Mouse (Mus musculus): ENCODE results near the gene Lifr. TPM values are rescaled to one million over a fixed set of nuclear protein-coding genes. Genes with fewer than 3 reads are reported as not detected.

The Lifr gene
- polyA plus RNA-seq, 1 experiment: 29.9 TPM

GRCm38 (mm10) chr15:7080916-7081626, 9.3 kb upstream of the Lifr start:
- WGBS: 60% methylated on average over 15 of the region's 15 CpGs
- Histone ChIP-seq H3K27ac (ENCODE audit: insufficient read depth, low read depth, low read length) (no peak overlapping the region), H3K4me1 (ENCODE audit: control insufficient read depth, insufficient read depth, insufficient read length, low read length) (no peaks in the 10 kb centered on the region), H3K27me3 (ENCODE audit: control insufficient read depth, insufficient read depth, low read length) (0 out of 2 replicates have a peak, but pooled peaks cover 5% of the 10 kb centered on the region), H3K4me3 (ENCODE audit: low read depth, low read length) (no peak overlapping the region), H3K36me3 (ENCODE audit: control insufficient read depth, insufficient read depth, low read length) (no peaks in the 10 kb centered on the region)
- TF ChIP-seq POLR2A (IDR thresholded peaks at IDR 0.05; ENCODE audit: low read depth, low read length): no peak
- no peak for TF ChIP-seq CTCF (IDR thresholded peaks at IDR 0.05; ENCODE audit: extremely low read depth, insufficient read length, insufficient replicate concordance, low read depth, low read length)

DNA sequence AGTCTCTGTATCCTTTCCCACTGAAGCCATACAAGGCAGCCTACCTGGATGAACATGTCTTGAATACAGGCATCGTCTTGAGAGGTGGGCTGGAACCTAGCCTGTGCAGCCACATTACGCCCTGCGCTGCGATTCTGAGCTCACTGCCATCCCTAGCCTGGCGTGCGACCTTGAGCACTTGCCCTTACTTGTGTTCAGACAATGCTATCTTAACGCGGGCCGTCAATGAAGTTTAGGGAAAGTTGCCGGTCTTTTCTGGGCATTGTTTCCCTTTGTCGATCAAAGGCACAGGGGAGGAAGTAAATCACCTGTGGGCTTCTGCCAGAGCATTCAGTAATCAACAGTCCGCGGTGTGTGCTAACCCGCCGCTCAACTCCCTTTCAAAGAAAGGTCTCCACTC, 8.6 kb upstream of the Lifr start:
- Histone ChIP-seq H3K36me3 (ENCODE audit: control insufficient read depth, insufficient read depth, low read length) (no peaks in the 10 kb centered on the region), H3K27ac (ENCODE audit: insufficient read depth, low read depth, low read length) (no peak overlapping the region), H3K4me3 (ENCODE audit: low read depth, low read length) (no peak overlapping the region), H3K4me1 (ENCODE audit: control insufficient read depth, insufficient read depth, insufficient read length, low read length) (no peaks in the 10 kb centered on the region), H3K27me3 (ENCODE audit: control insufficient read depth, insufficient read depth, low read length) (0 out of 2 replicates have a peak, but pooled peaks cover 5% of the 10 kb centered on the region)
- 34% methylated on average over 15 of the region's 15 CpGs for WGBS
- TF ChIP-seq CTCF (IDR thresholded peaks at IDR 0.05; ENCODE audit: extremely low read depth, insufficient read length, insufficient replicate concordance, low read depth, low read length): no peak
- TF ChIP-seq POLR2A (IDR thresholded peaks at IDR 0.05; ENCODE audit: low read depth, low read length): no peak

DNA sequence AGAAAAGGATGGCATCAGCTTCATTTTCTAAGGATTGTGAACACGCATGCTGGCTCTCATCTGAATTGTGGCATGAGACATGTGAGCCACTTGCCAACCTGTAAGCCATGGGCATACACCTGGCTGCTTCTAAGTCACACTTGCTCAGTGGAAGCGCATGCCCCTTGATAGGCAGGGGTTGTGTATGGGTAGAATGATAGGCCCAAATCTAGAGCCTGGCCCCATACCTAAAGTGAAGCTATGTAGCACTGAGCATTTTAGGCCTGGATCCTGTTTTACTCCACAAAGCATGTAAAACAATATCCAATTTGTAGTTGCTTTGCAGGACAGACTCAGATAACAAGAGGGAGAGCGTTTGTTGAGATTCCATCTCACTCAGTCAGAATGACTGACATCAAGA, 7.5 kb upstream of the Lifr start:
- 95% methylated on average over 3 of the region's 3 CpGs for WGBS
- Histone ChIP-seq H3K36me3 (ENCODE audit: control insufficient read depth, insufficient read depth, low read length) (no peaks in the 10 kb centered on the region), H3K27me3 (ENCODE audit: control insufficient read depth, insufficient read depth, low read length) (0 out of 2 replicates have a peak, but pooled peaks cover 5% of the 10 kb centered on the region), H3K4me1 (ENCODE audit: control insufficient read depth, insufficient read depth, insufficient read length, low read length) (no peaks in the 10 kb centered on the region), H3K4me3 (ENCODE audit: low read depth, low read length) (no peak overlapping the region), H3K27ac (ENCODE audit: insufficient read depth, low read depth, low read length) (no peak overlapping the region)
- TF ChIP-seq POLR2A (IDR thresholded peaks at IDR 0.05; ENCODE audit: low read depth, low read length): no peak
- no peak for TF ChIP-seq CTCF (IDR thresholded peaks at IDR 0.05; ENCODE audit: extremely low read depth, insufficient read length, insufficient replicate concordance, low read depth, low read length)

DNA sequence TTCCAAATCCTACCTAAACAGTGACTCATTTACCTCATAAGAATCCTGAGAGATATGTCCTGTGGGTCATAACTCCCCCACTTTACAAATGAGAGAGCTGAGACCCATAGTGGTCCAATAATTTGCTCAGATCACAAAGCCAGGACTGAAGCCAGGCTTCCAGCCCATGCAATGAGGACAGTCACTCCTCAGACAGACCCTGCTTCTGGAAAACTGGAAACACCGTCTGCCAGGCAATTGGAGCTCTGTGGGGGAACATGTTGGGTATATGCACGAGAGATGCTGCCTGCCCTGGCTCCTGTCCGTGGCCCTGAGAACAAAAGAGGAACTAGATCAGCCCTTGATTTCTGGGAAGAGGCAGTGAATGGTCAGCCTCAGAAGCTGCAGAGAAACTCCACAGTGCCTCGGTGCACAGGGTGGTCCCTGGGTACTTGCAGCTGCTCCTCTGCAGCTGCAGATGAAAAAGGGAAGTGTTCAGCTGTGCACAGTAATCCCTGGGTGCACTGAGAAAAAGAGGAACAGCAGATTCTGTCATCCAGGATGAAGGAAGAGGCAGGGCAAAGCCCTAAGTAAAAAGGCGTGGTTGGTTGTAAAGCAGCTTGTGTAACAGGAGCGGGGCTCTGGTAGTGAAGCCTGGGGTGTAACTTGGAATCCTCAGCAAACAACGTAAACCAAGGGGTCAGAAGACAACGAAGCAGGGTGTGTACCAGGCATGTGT, 5.5 kb upstream of the Lifr start:
- Histone ChIP-seq H3K4me1 (ENCODE audit: control insufficient read depth, insufficient read depth, insufficient read length, low read length) (no peaks in the 10 kb centered on the region), H3K27ac (ENCODE audit: insufficient read depth, low read depth, low read length) (no peak overlapping the region), H3K27me3 (ENCODE audit: control insufficient read depth, insufficient read depth, low read length) (0 out of 2 replicates have a peak, but pooled peaks cover 5% of the 10 kb centered on the region), H3K36me3 (ENCODE audit: control insufficient read depth, insufficient read depth, low read length) (no peaks in the 10 kb centered on the region), H3K4me3 (ENCODE audit: low read depth, low read length) (no peak overlapping the region)
- WGBS: 18% methylated on average over 8 of the region's 8 CpGs
- no peak for TF ChIP-seq POLR2A (IDR thresholded peaks at IDR 0.05; ENCODE audit: low read depth, low read length)
- no peak for TF ChIP-seq CTCF (IDR thresholded peaks at IDR 0.05; ENCODE audit: extremely low read depth, insufficient read length, insufficient replicate concordance, low read depth, low read length)

DNA sequence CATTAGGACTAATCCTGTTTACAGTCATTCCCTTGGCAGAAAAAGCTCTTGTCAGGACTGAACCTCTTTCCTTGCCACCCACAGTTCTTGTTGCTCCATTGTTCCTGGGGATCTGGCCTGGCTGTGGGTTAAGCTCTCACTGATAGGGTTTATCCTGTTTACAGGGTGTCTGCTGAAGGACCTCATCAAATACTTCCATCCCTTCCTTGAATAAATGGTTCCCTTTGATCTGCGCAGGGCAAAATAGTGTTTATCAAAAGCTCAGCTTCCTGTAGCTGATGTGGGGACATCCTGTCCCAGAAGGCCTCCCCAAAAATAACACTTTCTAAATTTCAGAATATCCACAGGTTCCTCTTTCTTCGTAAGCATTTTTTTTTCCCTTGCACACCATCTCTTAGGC, 1.7 kb upstream of the Lifr start:
- Histone ChIP-seq H3K4me3 (ENCODE audit: low read depth, low read length) (no peak overlapping the region), H3K4me1 (ENCODE audit: control insufficient read depth, insufficient read depth, insufficient read length, low read length) (no peaks in the 10 kb centered on the region), H3K36me3 (ENCODE audit: control insufficient read depth, insufficient read depth, low read length) (no peaks in the 10 kb centered on the region), H3K27ac (ENCODE audit: insufficient read depth, low read depth, low read length) (peak overlapping the region; percentile 42; the same call in 1 of the 2 replicates), H3K27me3 (ENCODE audit: control insufficient read depth, insufficient read depth, low read length) (no peaks in the 10 kb centered on the region)
- TF ChIP-seq CTCF (IDR thresholded peaks at IDR 0.05; ENCODE audit: extremely low read depth, insufficient read length, insufficient replicate concordance, low read depth, low read length) (no peak), POLR2A (IDR thresholded peaks at IDR 0.05; ENCODE audit: low read depth, low read length) (no peak)
- 65% methylated on average over 2 of the region's 2 CpGs for WGBS

- no peaks in the 10 kb centered on the region for H3K4me1 ChIP-seq (ENCODE audit: control insufficient read depth, insufficient read depth, insufficient read length, low read length)
- H3K27ac ChIP-seq (ENCODE audit: insufficient read depth, low read depth, low read length): no peak overlapping the region
- no peaks in the 10 kb centered on the region for H3K36me3 ChIP-seq (ENCODE audit: control insufficient read depth, insufficient read depth, low read length)
- 35% methylated on average over 8 of the region's 8 CpGs for WGBS
- H3K4me3 ChIP-seq (ENCODE audit: low read depth, low read length): no peak overlapping the region
- H3K27me3 ChIP-seq (ENCODE audit: control insufficient read depth, insufficient read depth, low read length): no peaks in the 10 kb centered on the region
- TF ChIP-seq POLR2A (IDR thresholded peaks at IDR 0.05; ENCODE audit: low read depth, low read length): no peak
- no peak for TF ChIP-seq CTCF (IDR thresholded peaks at IDR 0.05; ENCODE audit: extremely low read depth, insufficient read length, insufficient replicate concordance, low read depth, low read length)
Observed at GRCm38 (mm10) chr15:7092321-7092720, 1.9 kb downstream of the Lifr start.

DNA sequence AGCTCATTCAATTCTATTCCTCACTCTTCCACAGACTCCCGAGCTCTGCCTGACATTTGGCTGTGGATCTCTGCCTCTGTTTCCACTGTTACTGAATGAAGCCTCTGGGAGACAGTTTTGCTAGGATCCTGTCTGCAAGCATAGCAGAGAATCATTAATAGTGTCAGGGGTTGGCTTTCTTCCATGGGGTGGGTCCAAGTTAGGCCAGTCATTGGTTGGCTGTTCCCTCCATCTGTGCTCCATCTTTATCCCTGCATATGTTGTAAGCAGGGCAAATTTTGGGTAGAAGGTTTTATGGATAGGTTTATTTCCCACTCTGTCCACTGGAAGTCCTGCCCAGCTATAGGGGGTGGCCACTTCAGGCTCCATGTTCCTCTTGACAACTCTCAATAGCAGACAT, 9.0 kb downstream of the Lifr start:
- TF ChIP-seq POLR2A (IDR thresholded peaks at IDR 0.05; ENCODE audit: low read depth, low read length) (no peak), CTCF (IDR thresholded peaks at IDR 0.05; ENCODE audit: extremely low read depth, insufficient read length, insufficient replicate concordance, low read depth, low read length) (no peak)
- Histone ChIP-seq H3K4me1 (ENCODE audit: control insufficient read depth, insufficient read depth, insufficient read length, low read length) (no peaks in the 10 kb centered on the region), H3K36me3 (ENCODE audit: control insufficient read depth, insufficient read depth, low read length) (no peaks in the 10 kb centered on the region), H3K27me3 (ENCODE audit: control insufficient read depth, insufficient read depth, low read length) (no peaks in the 10 kb centered on the region), H3K27ac (ENCODE audit: insufficient read depth, low read depth, low read length) (no peak overlapping the region), H3K4me3 (ENCODE audit: low read depth, low read length) (no peak overlapping the region)
- WGBS: 82% methylated on average over 1 of the region's 1 CpGs
